Mouse (Mus musculus) hindbrain, postnatal 0 days (tissue): ENCODE measurements around the gene Atp13a2. TPM values are rescaled to one million over a fixed set of nuclear protein-coding genes. Genes with fewer than 3 reads are reported as not detected.

Experiments used
- ATAC-seq: fragments of 200-750 bp; cut with Nextera tagmentation; 2 replicates; pipeline ENCODE4 v1.8.0; 2017; ENCODE audit warnings: mild to moderate bottlenecking, moderate TSS enrichment, moderate library complexity
- DNase-seq: peaks from one replicate; pipeline ENCODE4 v3.0.0-alpha.2; 2015; ENCODE audit warnings: low spot score
- H3K27ac ChIP-seq: fragments of 300-500 bp; sonication (generic); 2 replicates; pipeline ENCODE4 v1.5.1; 2014; ENCODE audit warnings: mild to moderate bottlenecking
- H3K27me3 ChIP-seq: fragments of 300-500 bp; sonication (generic); 2 replicates; pipeline ENCODE4 v1.6.1; 2014; ENCODE audit warnings: low read length, mixed read lengths; ENCODE audit not compliant: insufficient read depth
- H3K36me3 ChIP-seq: fragments of 300-500 bp; sonication (generic); 2 replicates; pipeline ENCODE4 v1.6.1; 2014; ENCODE audit warnings: low read length, mixed read lengths; ENCODE audit not compliant: insufficient read depth
- H3K4me1 ChIP-seq: fragments of 300-500 bp; sonication (generic); 2 replicates; pipeline ENCODE4 v1.6.1; 2014; ENCODE audit warnings: antibody characterized with exemption, low read length, mixed read lengths; ENCODE audit not compliant: insufficient read depth
- H3K4me2 ChIP-seq: fragments of 300-500 bp; sonication (generic); 2 replicates; pipeline ENCODE4 v1.6.1; 2014; ENCODE audit warnings: low read depth, mild to moderate bottlenecking, low read length, moderate library complexity, mixed read lengths
- H3K4me3 ChIP-seq: fragments of 300-500 bp; sonication (generic); 2 replicates; pipeline ENCODE4 v1.5.1; 2014; ENCODE audit warnings: low read length
- H3K9ac ChIP-seq: fragments of 300-500 bp; sonication (generic); replicated peaks from 2 replicates; pipeline ENCODE4 v1.6.1; 2014; ENCODE audit warnings: mild to moderate bottlenecking, low read length, moderate library complexity, mixed read lengths
- H3K9me3 ChIP-seq: fragments of 300-500 bp; sonication (generic); 2 replicates; pipeline ENCODE4 v1.6.1; 2016; ENCODE audit warnings: low read length, mixed read lengths
- CTCF ChIP-seq: IDR thresholded peaks from 2 replicates; pipeline ENCODE4 v1.5.1; 2016; ENCODE audit warnings: antibody characterized with exemption, control low read depth, low read depth
- WGBS: fragments of 180-500 bp; shearing (Covaris S2); extraction: QIAGEN DNeasy Blood & Tissue Kit; methylation state at CpG from one replicate; pipeline ENCODE4 v1.1.7; 2014; 5-methylcytosine and 5-hydroxymethylcytosine counted together
- polyA plus RNA-seq: library from polyadenylated mRNA; unstranded; fragments of >200 nt; fragmentation: Nextera tagmentation; extraction: Ambion mirVana; gene quantifications from 2 replicates; pipeline ENCODE4 v1.2.1, GENCODE M21; 2015
- total RNA-seq: library from RNA; depleted of rRNA; stranded (reverse); fragments of >200 nt; gene quantifications from 2 replicates; pipeline ENCODE4 v1.2.3, GENCODE M21; 2014

Gene Atp13a2
- total and polyA plus RNA-seq, 2 experiments from 2014 or later: 166 to 435 TPM

- H3K4me1 ChIP-seq: no peaks in the 10 kb centered on the region; the same call in 1 of the 2 replicates
- 92% methylated on average over 2 of the region's 2 CpGs for WGBS
- H3K36me3 ChIP-seq: peaks cover 14% of the 10 kb centered on the region
- DNase-seq: no peak
- H3K4me2 ChIP-seq: no peak overlapping the region
- no peaks in the 10 kb centered on the region for H3K27me3 ChIP-seq
- no peaks in the 10 kb centered on the region for H3K9me3 ChIP-seq
- no peak overlapping the region for H3K4me3 ChIP-seq
- peak; percentile 47; the same call in 1 of the 2 replicates for TF ChIP-seq CTCF
- no peak overlapping the region for H3K9ac ChIP-seq
- no peak for ATAC-seq
- no peak overlapping the region for H3K27ac ChIP-seq
Observed at GRCm38 (mm10) chr4:140981605-140982004, 5.1 kb upstream of the Atp13a2 start.

GRCm38 (mm10) chr4:140982808-140983207, 3.9 kb upstream of the Atp13a2 start:
- WGBS: 64% methylated on average over 4 of the region's 4 CpGs
- no peak for ATAC-seq
- H3K36me3 ChIP-seq: peaks cover 10% of the 10 kb centered on the region
- TF ChIP-seq CTCF: no peak
- peak overlapping the region; percentile 22; the same call in 1 of the 2 replicates for H3K27ac ChIP-seq
- H3K4me1 ChIP-seq: peaks cover 5% of the 10 kb centered on the region; the same call in 1 of the 2 replicates
- H3K4me2 ChIP-seq: no peak overlapping the region
- no peak for DNase-seq
- 0 out of 2 replicates have a peak overlapping the region, but pooled peaks have one; percentile 3 for H3K9ac ChIP-seq
- H3K4me3 ChIP-seq: no peak overlapping the region
- H3K9me3 ChIP-seq: no peaks in the 10 kb centered on the region
- H3K27me3 ChIP-seq: no peaks in the 10 kb centered on the region

- Histone ChIP-seq H3K36me3 (peaks cover 10% of the 10 kb centered on the region), H3K27me3 (no peaks in the 10 kb centered on the region), H3K4me2 (no peak overlapping the region), H3K4me1 (peaks cover 7% of the 10 kb centered on the region; the same call in 1 of the 2 replicates), H3K9me3 (no peaks in the 10 kb centered on the region), H3K9ac (no peak overlapping the region), H3K4me3 (no peak overlapping the region), H3K27ac (peak overlapping the region; percentile 22; the same call in 1 of the 2 replicates)
- ATAC-seq: no peak
- DNase-seq: peak; percentile 20
- no peak for TF ChIP-seq CTCF
- 15% methylated on average over 9 of the region's 9 CpGs for WGBS
Observed at GRCm38 (mm10) chr4:140983442-140983841, 3.2 kb upstream of the Atp13a2 start.

GRCm38 (mm10) chr4:140984544-140984943, 2.1 kb upstream of the Atp13a2 start:
- no peak overlapping the region for H3K4me3 ChIP-seq
- H3K36me3 ChIP-seq: peaks cover 1% of the 10 kb centered on the region
- TF ChIP-seq CTCF: no peak
- H3K9me3 ChIP-seq: no peaks in the 10 kb centered on the region
- no peak overlapping the region for H3K27ac ChIP-seq
- ATAC-seq: no peak
- no peak overlapping the region for H3K4me2 ChIP-seq
- 94% methylated on average over 6 of the region's 6 CpGs for WGBS
- no peaks in the 10 kb centered on the region for H3K27me3 ChIP-seq
- DNase-seq: no peak
- H3K9ac ChIP-seq: no peak overlapping the region
- H3K4me1 ChIP-seq: peaks cover 14% of the 10 kb centered on the region; the same call in 1 of the 2 replicates

- Histone ChIP-seq H3K27me3 (no peaks in the 10 kb centered on the region), H3K4me3 (peak overlapping the region; percentile 89), H3K9ac (peak overlapping the region; percentile 96), H3K27ac (peak overlapping the region; percentile 83), H3K4me1 (peaks cover 14% of the 10 kb centered on the region; the same call in 1 of the 2 replicates), H3K9me3 (no peaks in the 10 kb centered on the region), H3K36me3 (no peaks in the 10 kb centered on the region), H3K4me2 (peak overlapping the region; percentile 78)
- no peak for TF ChIP-seq CTCF
- ATAC-seq (peak; percentile 24), DNase-seq (no peak)
- 23% methylated on average over 15 of the region's 15 CpGs for whole genome bisulfite sequencing
Observed at GRCm38 (mm10) chr4:140986024-140986710, 506 bp upstream of the Atp13a2 start.

GRCm38 (mm10) chr4:140987476-140987875, 803 bp downstream of the Atp13a2 start:
- no peaks in the 10 kb centered on the region for H3K27me3 ChIP-seq
- DNase-seq (no peak), ATAC-seq (0 out of 2 replicates have a peak, but pooled peaks have one; percentile 1)
- peaks cover 14% of the 10 kb centered on the region; the same call in 1 of the 2 replicates for H3K4me1 ChIP-seq
- H3K4me3 ChIP-seq: peak overlapping the region; percentile 89
- 21% methylated on average over 7 of the region's 7 CpGs for WGBS
- H3K9me3 ChIP-seq: no peaks in the 10 kb centered on the region
- TF ChIP-seq CTCF: no peak
- H3K9ac ChIP-seq: peak overlapping the region; percentile 96
- H3K27ac ChIP-seq: peak overlapping the region; percentile 83; the same call in 1 of the 2 replicates
- no peaks in the 10 kb centered on the region for H3K36me3 ChIP-seq
- H3K4me2 ChIP-seq: peak overlapping the region; percentile 78
